Mouse (Mus musculus) megakaryocyte, embryonic 14.5 days (primary cell): ENCODE results near the gene Asb5.

Experiments
- FLI1 ChIP-seq: IDR thresholded peaks from 2 replicates; pipeline ENCODE4 v1.6.1; 2012; ENCODE audit warnings: low read length, inconsistent platforms, mixed read lengths
- GATA1 ChIP-seq: IDR thresholded peaks from 3 replicates; pipeline ENCODE4 v1.6.1; 2012; ENCODE audit warnings: mixed read lengths, low read length, inconsistent platforms, borderline replicate concordance

- no peak for TF ChIP-seq GATA1
- no peak for TF ChIP-seq FLI1
These were observed 41.5 kb downstream of the Asb5 start for GRCm38 (mm10) chr8:54570618-54571609.
